Mouse (Mus musculus): ENCODE measurements around the gene Grip1.

Grip1 gene

DNA sequence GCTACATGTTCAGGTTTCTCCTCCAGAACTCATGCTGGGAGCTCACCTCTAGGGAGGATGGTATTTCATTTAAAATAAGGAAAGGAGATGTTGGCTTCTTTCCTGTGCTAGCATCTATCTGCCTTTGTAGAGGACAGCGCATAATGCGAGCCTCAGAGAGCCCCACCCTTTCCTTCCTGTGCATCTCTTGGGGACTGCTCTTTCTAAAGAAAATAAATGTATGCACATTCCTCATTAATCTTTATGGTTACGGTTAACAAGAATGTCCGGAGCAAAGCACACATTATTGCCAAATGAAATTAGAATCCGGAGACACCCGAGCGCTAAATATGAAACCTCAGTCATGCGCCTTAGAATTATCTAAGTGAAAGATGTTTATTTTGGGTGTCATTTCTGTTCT, 490.3 kb downstream of the Grip1 start:
- DNase-seq (ENCODE audit: low read depth, low spot score): peak; percentile 21

DNA sequence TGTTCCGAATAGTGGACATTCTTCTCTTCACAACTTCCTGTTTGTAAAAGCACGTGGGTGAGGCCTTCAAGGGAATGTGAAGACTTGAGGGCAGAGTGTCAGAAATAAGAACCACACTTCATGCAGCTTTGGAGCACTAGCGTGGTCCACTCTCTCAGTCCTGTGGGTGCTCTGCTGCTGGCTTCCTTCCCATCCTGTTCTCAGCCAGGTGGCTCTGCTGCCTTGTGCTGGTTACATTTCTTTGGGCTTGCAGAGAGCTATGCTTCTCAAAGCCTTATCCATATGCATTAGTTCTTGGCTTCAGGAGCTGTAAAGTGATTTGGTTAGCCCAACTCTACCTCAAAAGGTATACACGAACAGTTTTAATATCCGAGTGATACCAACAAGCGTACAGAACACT, 497.8 kb downstream of the Grip1 start:
- no peak for DNase-seq (ENCODE audit: low read depth, low spot score)

DNA sequence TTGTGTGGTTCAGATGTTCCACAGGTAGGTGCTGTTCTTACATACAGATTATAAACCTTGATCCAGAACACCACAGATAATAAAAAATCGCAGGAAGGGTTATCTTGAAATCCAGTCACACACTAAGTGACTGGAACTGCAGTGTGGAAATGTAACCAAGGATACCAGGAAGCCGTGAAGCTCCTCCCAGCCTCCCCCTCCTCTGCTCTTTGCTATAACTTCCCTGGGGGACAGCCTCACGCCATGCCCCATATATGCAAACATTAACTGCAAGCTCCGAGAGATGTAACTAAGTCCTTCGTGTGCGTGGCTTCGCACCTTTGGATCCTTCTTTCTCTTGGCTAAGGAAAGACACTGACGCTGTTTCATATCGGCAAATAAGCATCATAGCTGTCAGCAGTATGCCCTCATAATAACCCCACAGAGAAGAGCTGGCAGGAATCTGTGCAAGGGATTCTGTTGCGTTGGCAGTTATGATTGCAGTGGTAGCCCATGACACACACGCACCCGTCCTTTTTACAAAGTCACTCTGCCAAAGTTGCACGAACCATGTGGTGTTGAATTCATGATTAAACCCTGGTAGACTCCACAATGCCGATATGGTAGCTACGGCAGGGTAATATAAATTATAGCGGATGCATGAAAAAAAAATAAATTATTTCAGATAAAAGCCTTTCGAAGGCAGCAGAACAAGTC, 503.8 kb downstream of the Grip1 start:
- DNase-seq (ENCODE audit: low read depth, low spot score): no peak

DNA sequence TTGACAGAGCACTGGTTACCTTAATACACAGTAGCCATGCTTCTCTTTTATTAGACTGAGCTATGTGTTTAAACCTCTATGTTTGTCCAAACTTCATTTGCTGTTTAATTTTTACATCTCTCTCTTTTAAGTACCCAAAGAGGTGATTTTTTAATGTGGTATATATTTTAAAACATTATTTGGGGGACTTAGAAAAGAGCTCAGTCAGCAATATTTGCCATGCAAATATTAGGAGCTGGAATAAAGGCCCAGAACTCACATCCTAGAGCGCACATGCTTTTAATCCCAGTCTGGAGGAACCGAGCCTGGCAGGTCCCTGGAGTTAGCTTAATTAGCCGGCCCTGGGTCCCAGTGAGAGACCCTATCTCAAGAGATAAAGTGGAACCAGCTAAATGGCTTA, 507.3 kb downstream of the Grip1 start:
- no peak for DNase-seq (ENCODE audit: low read depth, low spot score)

DNA sequence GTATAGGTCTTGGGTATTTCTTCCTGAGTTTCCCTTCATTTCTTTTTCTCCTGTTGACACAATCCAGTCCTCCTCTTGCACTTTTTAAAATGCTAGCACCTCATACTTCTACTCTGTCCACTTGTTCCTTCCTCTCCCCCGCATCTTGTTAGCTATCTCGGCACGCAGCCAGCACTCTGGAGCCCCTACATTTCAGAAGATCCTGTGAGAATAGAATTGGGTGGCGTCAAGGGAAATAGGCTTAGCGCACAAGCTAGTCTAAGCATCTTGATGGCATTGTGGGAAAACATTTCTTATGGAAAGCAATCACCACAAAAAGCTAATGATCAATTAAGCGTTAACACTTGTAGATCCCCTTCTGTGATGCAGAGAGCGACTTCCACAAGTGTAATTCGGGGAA, 512.7 kb downstream of the Grip1 start:
- DNase-seq (ENCODE audit: low read depth, low spot score): no peak

DNA sequence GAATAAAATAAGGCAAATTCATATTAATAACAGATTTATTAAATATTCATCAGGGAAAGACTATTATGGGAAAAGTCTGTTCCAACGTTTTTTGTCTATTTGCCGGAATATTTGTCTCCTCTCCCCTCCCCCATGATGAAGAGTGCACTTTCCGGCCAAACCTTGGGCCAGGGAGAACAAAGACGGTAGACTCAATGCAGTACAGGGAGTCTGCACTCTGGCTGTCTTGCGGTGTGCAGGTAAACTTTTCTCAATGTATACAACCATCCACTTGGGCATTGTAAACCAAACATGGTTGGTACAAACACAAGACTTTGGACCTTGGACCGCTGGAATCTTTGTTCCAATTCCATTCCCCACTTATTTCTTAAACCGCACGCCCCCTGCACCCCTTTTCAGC, 525.8 kb downstream of the Grip1 start:
- DNase-seq (ENCODE audit: low read depth, low spot score): peak; percentile 66

DNA sequence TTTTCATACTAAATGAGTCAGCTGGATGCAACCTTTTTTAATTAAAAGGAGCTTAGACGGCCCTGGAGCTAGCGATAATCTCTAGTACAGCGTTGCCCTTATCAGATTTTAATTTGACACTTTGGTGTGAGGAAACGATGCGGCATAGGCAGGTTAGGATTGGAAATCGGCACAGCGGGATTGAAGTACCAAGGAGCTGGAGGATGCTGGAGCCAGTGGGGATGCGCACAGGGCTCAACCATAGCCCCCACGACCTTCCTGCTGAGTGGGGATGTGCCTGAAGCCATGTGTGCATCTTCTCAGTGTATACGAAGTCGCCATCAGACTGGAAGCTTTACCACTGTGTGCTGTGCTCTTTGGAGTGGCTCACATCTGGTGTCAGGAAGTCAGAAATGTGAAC, 526.4 kb downstream of the Grip1 start:
- peak; percentile 58 for DNase-seq (ENCODE audit: low read depth, low spot score)

DNA sequence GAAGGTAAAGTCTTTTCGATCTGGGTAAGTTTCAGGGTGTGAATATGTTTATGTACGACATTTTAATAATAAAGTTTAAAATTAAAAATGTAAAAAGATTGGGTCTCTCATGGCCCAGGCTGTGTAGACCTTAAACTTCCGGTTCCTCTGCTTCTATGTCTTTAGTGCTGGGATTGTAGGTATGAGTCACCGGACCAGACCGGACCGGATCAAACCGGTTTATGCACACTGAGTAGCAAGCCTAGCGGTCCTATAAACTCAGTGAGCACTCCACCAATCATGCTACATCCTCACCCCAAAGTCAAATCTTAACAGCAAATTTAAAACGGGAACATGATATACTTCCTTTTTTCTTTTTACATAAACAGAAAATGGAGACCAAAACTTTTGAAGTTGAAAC, 530.7 kb downstream of the Grip1 start:
- DNase-seq (ENCODE audit: low read depth, low spot score): peak; percentile 71

DNA sequence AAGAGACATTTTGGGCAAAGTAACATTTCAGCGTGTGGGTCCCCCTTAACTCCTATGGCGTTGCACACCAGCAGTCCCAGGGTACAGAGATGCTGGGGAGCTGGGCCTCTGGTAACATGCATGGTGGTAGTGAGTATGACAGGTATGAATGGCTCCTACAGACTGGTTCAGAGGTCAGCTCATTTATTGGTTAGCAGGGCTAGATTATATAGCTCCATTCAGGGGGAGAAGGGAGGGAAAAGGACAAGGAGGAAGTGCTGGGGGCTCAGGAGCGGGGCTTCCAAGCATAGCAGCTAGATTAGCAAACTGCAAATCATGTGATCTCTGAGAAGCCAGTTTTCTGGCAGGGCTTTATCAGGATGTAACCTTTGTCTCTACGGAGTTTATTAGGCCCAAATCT, 544.8 kb downstream of the Grip1 start:
- DNase-seq (ENCODE audit: low read depth, low spot score): no peak

DNA sequence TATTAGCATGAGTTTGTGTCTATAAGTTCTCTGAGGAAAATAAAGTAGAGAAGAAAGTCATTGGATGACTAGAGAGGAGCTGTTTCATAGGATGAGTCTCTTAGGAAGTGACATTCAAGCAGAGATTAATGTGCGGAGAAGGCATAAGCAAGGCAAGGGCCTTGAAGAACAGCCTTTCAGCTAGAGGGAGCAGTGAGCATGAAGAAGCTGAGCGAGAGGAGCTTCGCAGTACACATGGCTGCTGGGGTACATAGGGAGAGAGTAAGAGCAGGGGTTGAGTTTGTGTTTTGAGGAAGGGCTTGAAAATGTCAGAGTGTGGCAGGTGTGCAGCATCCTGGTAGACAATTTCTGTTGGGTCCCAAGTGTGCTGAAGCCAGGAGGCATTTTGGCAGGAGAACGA, 548.5 kb downstream of the Grip1 start:
- no peak for DNase-seq (ENCODE audit: low read depth, low spot score)

DNA sequence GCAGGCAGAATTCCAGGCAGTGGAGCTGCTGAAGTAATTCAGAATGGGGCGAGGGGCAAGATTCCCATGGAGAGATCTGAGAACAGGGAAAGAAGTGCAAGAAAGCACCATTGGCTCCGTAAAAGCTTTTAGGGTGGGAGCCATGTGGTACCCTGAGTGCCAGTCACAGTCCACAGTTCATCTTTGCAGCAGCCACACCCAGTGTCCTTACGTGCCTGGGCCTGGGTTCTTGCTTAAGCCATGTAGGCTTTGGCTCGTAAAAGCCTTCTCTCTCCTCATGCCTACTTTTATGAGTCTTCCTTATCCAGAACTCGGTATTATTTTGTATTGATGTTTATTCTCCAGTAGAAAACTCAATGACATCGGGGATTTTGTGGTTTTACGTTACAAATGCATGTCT, 550.5 kb downstream of the Grip1 start:
- no peak for DNase-seq (ENCODE audit: low read depth, low spot score)

DNA sequence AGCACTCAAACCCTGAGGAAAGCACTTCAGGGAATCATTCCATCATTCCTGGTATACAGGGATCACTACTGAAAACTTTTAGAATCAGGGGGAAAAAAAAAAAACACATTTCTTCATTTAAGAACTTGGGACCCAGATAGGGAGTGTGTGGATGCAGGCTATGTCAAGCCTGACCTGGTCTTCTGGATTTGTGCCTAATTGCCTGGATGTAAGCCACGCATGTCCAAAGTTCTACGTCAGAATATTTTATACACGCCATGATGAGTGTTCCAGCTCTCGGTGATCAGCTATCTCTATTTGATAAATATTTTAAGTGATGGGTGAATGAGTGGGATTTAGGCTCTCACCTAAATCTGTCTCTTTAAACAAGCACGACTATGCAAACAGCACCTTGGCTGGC, 552.0 kb downstream of the Grip1 start:
- DNase-seq (ENCODE audit: low read depth, low spot score): no peak

DNA sequence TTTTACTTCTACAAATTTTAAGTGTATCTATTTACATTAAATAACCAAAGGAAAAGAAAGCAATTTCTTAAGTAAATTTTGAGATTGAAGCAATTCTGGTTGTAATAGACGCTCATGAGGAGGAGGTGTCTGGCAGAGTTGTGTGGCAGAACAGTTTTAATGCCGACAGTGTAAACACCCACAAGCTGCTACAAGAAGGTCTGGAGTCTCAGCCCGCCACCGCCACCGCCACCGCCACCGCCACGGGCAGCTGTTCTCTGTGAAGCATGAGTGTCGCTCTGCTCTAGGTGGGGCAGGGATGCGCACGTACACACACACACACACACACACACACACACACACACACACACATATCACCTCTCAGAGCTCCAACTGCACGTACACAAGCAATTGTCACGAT, 558.7 kb downstream of the Grip1 start:
- no peak for DNase-seq (ENCODE audit: low read depth, low spot score)

DNA sequence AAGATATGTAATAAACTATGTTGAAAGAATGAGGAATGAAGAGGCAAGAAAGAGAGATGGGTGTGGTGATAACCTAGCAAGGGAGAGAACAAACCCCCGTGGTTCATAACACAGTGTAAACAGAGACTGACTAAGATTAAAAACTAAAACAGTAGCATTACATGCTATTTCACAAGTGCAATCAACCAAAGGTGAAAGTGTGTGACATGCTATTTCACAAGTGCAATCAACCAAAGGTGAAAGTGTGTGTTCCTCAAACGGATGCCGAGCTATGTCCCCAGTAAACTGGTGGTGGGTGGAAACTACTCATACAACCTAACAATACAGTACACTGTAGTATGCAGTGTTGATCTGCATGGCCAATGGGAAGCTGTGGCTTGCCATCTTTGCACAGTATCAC, 561.5 kb downstream of the Grip1 start:
- DNase-seq (ENCODE audit: low read depth, low spot score): no peak

DNA sequence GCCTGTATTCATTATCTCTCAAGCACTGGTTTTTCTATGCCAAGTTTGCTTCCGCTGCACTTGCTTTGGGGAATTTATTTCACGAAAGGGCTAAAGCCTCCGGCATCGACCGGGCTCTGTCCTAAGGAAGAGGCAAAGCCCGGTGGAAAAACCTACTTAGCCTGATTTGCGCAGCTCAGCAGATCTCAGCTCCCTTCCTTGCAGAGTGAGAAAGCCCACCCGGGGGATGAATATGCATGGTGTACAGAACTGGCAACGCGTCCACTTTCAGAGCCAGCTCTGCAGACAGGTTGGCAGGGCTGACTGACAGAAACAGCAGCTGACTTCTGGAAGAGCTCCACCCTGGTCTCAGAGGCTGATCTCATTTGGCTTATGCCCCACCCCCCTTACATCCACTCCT, 572.8 kb downstream of the Grip1 start:
- DNase-seq (ENCODE audit: low read depth, low spot score): no peak

DNA sequence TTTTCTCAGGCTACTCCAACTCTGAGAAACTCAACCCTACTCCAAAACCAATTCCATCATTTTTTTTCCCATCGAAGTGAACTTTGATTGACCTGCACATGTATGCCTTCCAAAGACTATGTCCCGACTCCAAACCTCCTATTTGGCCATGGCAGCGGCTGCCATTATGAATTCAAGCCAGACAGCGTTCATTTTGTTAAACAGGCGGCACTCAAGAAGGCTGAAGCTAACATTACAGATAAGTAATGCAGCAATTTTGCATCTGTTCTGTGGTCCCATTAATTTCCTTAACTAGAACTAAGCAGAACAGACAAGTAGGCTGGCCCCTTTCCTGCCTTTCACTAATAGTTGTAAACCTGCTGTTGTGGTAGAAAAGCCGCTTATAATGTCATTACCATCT, 577.3 kb downstream of the Grip1 start:
- no peak for DNase-seq (ENCODE audit: low read depth, low spot score)

DNA sequence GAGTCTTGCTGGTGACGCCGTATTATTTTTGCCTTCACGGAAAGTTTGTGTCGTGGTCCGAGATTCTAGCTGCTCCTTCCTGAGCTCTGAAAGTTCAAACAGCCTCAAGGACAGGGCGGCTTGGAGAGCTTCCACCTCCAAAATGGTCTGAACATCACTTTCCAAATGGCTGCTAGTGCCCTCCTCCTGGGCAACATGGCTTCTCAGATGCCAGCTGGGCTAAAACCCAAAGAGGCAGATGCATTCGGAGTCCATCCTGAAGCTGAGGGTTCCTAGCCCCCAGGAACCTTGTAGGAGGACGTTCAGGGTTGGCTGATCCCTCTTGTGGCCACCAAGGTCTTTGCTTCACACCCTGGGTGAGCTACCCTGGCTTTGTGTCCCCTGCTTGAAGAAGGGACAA, 577.7 kb downstream of the Grip1 start:
- DNase-seq (ENCODE audit: low read depth, low spot score): no peak

DNA sequence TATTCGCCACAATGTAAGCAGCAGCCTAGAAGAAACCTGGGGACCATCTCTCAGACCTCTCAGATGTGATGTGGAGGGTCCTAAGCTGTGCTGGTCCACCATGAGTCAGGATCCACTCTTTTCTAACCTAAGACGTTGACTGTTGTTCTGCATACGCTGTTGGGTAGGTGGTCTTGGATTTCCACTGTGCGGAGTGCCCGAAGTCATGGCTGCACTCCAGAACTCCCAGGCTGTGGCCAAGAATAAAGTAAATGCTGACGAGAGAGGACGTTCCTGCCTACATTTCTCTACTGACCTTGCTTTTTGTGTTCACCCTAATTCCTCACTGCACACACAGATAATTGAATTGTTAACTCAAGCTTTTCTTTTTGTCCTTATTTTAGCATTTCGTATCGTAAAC, 580.2 kb downstream of the Grip1 start:
- no peak for DNase-seq (ENCODE audit: low read depth, low spot score)

DNA sequence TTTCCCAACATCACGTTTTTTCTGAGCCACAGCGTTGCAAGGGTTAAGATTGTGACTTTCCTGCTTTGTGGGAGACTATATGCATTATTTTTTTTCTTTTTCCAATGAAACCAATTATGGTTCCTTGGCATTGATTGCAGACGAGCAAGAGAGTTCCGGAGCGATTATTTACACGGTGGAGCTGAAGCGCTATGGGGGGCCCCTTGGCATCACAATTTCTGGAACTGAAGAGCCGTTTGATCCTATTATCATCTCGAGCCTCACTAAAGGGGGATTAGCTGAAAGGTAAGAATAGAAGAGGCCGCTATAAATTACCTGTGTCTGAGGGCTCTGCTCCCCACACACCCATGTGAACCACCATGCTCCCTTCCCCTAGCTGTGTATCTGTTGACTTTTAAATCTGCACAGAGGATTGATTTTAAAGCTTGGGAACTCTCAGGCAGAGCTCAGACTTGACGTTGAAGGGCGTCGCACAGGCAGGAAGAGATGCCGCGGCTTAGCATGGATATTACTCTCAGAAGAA, 581.6 kb downstream of the Grip1 start:
- DNase-seq (ENCODE audit: low read depth, low spot score): no peak

DNA sequence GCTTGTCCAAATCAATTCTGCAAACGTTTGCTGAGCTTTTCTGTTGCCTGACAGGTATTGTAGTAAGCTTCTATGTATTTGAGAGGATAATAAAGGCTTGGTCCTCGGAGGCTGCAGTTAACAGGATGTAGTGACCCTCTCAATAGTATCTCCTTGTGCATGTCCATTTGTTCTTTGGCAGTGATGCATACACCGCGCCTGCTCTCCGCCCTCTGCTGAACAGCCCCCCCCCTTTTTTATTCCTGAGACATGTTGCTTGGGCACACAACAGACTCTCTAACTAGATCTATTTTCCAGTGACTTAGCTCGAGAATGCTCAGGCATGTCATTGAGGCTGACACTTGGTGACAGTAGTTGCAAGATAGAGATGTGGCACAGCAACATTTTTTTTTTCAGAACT, 582.2 kb downstream of the Grip1 start:
- DNase-seq (ENCODE audit: low read depth, low spot score): no peak

DNA sequence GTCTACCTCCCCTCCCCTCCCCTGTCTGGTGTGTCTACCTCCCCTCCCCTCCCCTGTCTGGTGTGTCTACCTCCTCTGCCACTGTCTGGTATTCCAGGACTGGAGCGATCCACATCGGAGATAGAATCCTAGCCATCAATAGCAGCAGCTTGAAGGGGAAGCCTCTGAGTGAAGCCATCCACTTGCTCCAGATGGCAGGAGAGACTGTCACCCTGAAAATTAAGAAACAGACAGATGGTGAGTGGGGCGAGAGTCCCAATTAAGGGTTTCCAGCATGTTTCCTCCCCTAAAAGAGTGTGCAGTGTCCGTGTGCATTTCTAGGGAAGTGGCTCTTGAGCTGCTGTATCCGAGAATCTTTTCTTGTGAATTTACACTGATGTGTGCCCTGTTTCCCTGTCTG, 584.6 kb downstream of the Grip1 start:
- no peak for DNase-seq (ENCODE audit: low read depth, low spot score)

DNA sequence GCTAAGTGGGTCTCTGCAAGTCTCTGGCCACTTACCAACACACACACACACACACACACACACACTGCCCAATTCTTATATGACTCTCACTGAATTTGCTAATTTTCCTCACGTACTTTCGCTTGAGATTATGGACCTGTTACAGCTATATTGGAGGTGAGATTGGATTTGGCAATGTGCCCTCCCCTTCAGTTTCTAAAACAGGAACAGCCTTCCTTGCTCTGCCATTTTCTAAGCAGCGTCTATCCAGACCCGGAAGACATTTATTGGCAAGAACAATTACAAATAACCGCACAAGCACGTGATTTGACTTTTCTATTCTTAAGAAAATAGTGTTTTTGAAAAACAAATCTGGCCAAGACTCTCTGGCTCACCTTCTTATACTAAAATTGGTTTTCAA, 590.6 kb downstream of the Grip1 start:
- no peak for DNase-seq (ENCODE audit: low read depth, low spot score)

DNA sequence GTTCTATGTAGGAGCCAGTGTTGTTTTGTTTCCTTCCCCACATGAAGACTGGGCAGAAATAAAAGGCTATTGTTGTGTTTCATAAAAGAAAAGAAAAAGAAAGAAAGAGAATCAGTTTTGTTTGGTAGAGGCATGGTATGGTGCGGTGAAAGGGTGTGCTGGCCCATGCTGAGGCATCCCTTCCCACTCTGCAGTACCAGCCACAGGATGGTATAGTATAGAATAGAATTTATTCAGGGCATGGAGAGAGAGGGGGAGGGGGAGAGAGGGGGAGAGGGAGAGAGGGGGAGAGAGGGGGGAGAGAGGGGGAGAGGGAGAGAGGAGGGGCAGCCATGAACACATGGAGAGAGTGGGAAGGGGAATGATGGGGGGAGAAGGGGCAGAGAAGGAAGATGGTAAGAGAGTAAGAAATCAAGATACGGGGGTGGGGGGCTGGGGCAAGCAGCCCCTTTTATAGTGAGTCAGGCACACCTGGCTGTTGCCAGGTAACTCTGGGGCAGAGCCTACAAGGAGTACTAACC, 591.1 kb downstream of the Grip1 start:
- no peak for DNase-seq (ENCODE audit: low read depth, low spot score)

All from R1 (cell line).